Mouse (Mus musculus): ENCODE measurements around the gene Snapc4. TPM values are rescaled to one million over a fixed set of nuclear protein-coding genes. Genes with fewer than 3 reads are reported as not detected.

Snapc4 gene
- polyA plus RNA-seq, 1 experiment from 2014 or later = 17.9 TPM

DNA sequence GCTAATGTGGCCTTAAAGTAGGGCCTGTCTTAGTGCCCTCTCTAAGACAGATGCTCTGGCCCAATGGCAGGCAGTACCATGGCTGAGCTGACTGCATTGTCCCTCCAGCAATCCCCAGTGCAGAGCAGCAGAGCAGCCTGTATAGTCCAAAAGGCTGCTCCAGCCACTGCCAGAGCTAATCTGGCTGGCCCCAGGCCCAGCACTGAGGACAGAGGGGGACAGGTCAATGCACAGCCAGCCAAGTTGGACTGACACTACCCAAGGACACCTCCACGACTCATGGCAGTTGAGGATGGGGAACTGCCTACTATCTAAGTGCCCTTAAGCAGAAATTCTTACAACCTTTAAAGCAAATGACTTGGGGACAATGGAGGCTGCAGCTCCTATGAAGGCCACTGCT, 11.9 kb downstream of the Snapc4 start:
- peaks cover 16% of the 10 kb centered on the region for H3K36me3 ChIP-seq (replicated peaks; ENCODE audit: control insufficient read depth, insufficient read depth, low read depth, low read length)
- WGBS = 71% methylated on average over 1 of the region's 1 CpGs

DNA sequence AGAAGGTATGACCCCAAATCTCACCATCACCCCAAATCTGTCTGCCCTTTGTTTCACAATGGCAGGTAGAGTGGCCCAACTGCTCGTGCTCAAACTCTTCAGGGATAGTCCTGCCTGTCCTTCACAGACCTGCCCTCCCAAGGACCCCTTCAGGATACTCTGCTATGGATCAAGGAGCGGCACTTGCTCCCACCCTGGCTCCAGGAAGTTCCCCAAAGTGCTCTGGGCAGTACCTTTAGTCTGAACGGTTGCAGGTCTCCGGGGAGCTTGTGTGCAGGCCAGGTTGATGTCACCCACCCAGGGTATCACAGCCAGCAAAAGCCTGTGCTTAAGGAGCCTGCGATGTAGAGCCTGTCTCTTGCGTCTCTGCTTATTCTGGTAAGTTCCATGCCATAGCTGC, 12.5 kb downstream of the Snapc4 start:
- no peaks in the 10 kb centered on the region for H3K27me3 ChIP-seq (ENCODE audit: control insufficient read depth, insufficient read depth, low read length)
- no peak overlapping the region for H3K9ac ChIP-seq (replicated peaks; ENCODE audit: low read length)
- no peak for ATAC-seq (replicated peaks; ENCODE audit: insufficient number of reproducible peaks, low FRiP score, low TSS enrichment, low read depth)
- WGBS = 90% methylated on average over 6 of the region's 6 CpGs
- peaks cover 16% of the 10 kb centered on the region for H3K36me3 ChIP-seq (replicated peaks; ENCODE audit: control insufficient read depth, insufficient read depth, low read depth, low read length)
- H3K9me3 ChIP-seq (replicated peaks; ENCODE audit: control insufficient read depth, low read length) = no peaks in the 10 kb centered on the region
- H3K4me2 ChIP-seq (ENCODE audit: low read depth, low read length) = no peak overlapping the region
- H3K4me1 ChIP-seq (ENCODE audit: control insufficient read depth, insufficient read depth, low read length) = no peaks in the 10 kb centered on the region
- H3K27ac ChIP-seq (replicated peaks; ENCODE audit: low read depth, low read length) = no peak overlapping the region
- no peak overlapping the region for H3K4me3 ChIP-seq (ENCODE audit: low read depth, low read length)
- no peak for DNase-seq (ENCODE audit: low spot score)

More for the DNA sequence above, 11.9 kb downstream of the Snapc4 start:
- DNase-seq (ENCODE audit: low spot score) (no peak), ATAC-seq (replicated peaks; ENCODE audit: insufficient number of reproducible peaks, low FRiP score, low TSS enrichment, low read depth) (no peak)
- no peak overlapping the region for H3K4me2 ChIP-seq (ENCODE audit: low read depth, low read length)
- no peaks in the 10 kb centered on the region for H3K27me3 ChIP-seq (ENCODE audit: control insufficient read depth, insufficient read depth, low read length)
- no peak overlapping the region for H3K4me3 ChIP-seq (ENCODE audit: low read depth, low read length)
- no peaks in the 10 kb centered on the region for H3K9me3 ChIP-seq (replicated peaks; ENCODE audit: control insufficient read depth, low read length)
- H3K9ac ChIP-seq (replicated peaks; ENCODE audit: low read length) = no peak overlapping the region
- H3K4me1 ChIP-seq (ENCODE audit: control insufficient read depth, insufficient read depth, low read length) = no peaks in the 10 kb centered on the region
- H3K27ac ChIP-seq (replicated peaks; ENCODE audit: low read depth, low read length) = no peak overlapping the region

DNA sequence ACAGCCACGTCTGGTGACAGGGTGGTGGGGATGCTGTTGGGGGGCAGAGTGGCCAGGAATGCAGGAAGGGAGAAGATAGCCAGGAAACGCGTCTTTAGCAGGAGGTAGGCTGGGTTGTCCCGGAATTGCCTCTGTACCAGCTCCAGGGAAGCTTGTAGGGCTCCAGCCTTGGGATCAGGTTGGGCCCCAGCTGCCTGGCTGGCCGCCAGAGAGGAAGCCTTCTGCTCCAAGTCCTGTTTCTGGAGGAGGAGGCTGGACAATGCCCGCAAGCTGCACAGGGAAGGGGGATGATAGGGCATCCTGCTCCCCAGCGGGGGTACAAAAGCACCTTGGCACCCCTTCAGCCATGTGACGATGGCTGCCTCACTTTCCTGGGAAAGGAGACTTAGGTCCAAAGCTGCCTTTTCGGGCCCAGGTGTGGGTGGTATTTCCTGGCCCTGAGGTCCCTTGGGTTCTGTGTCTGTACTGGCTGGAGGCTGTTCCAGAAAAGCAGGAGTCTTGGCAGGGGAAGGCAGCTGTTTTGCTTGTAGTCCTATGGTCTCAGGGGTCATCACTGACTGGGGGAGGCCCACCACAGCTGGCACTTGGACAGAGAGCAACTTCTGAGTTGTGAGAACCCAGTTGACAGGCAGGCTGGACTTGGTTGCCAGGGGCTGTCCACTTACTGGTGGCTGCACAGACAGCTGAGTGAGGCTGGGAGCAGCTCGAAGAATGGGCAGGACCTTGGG, 15.6 kb downstream of the Snapc4 start:
- ATAC-seq (replicated peaks; ENCODE audit: insufficient number of reproducible peaks, low FRiP score, low TSS enrichment, low read depth) = no peak
- no peak overlapping the region for H3K4me2 ChIP-seq (ENCODE audit: low read depth, low read length)
- no peak overlapping the region for H3K9ac ChIP-seq (replicated peaks; ENCODE audit: low read length)
- H3K4me1 ChIP-seq (ENCODE audit: control insufficient read depth, insufficient read depth, low read length) = no peaks in the 10 kb centered on the region
- H3K36me3 ChIP-seq (replicated peaks; ENCODE audit: control insufficient read depth, insufficient read depth, low read depth, low read length) = peaks cover 10% of the 10 kb centered on the region
- no peaks in the 10 kb centered on the region for H3K9me3 ChIP-seq (replicated peaks; ENCODE audit: control insufficient read depth, low read length)
- no peak overlapping the region for H3K27ac ChIP-seq (replicated peaks; ENCODE audit: low read depth, low read length)
- no peaks in the 10 kb centered on the region for H3K27me3 ChIP-seq (ENCODE audit: control insufficient read depth, insufficient read depth, low read length)
- 85% methylated on average over 10 of the region's 10 CpGs for WGBS
- no peak for DNase-seq (ENCODE audit: low spot score)
- no peak overlapping the region for H3K4me3 ChIP-seq (ENCODE audit: low read depth, low read length)

DNA sequence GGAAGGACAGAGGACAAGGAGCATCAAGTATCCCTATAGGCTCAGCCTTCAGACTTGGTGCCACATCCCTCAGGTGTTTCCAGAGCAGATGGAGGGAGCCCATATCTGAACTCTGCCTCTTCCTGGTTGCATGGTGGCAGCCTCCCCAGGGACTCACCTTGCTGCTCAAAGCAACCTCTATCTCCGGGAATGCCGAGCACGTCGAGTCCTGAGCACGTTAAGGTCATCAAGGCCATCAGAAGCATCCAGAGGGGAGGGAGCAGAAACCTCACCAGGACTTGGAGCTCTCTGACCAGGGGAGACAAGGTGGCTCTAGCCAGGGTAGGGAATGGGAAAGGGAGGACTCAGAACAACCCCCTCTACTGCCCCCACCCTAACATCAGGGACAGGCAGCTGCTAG, 17.0 kb downstream of the Snapc4 start:
- 79% methylated on average over 5 of the region's 5 CpGs for WGBS
- Histone ChIP-seq H3K4me2 (ENCODE audit: low read depth, low read length) (no peak overlapping the region), H3K27ac (replicated peaks; ENCODE audit: low read depth, low read length) (no peak overlapping the region), H3K4me1 (ENCODE audit: control insufficient read depth, insufficient read depth, low read length) (no peaks in the 10 kb centered on the region), H3K27me3 (ENCODE audit: control insufficient read depth, insufficient read depth, low read length) (no peaks in the 10 kb centered on the region), H3K9ac (replicated peaks; ENCODE audit: low read length) (no peak overlapping the region), H3K36me3 (replicated peaks; ENCODE audit: control insufficient read depth, insufficient read depth, low read depth, low read length) (peaks cover 8% of the 10 kb centered on the region), H3K4me3 (ENCODE audit: low read depth, low read length) (no peak overlapping the region), H3K9me3 (replicated peaks; ENCODE audit: control insufficient read depth, low read length) (no peaks in the 10 kb centered on the region)
- DNase-seq (ENCODE audit: low spot score) = no peak
- no peak for ATAC-seq (replicated peaks; ENCODE audit: insufficient number of reproducible peaks, low FRiP score, low TSS enrichment, low read depth)

DNA sequence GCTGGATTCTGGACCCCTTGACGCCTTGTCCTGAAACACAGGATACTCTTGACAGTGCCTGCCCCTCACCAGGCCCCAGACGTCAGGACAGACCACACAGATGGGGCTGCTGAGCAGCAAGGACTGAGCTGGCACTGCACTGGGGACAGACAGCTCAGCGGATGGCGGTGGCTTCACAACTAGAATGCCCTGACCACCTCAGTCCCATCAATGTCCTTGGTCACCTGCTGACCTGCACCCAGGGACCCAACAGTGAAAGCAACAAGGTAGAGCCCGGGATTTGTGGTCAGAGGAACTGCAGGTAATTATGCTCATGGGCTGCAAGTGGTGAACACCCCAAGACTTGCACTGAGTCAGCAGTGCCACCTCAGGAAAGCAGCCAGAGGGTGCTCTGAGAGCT, 17.5 kb downstream of the Snapc4 start:
- H3K9me3 ChIP-seq (replicated peaks; ENCODE audit: control insufficient read depth, low read length) = no peaks in the 10 kb centered on the region
- no peak overlapping the region for H3K4me2 ChIP-seq (ENCODE audit: low read depth, low read length)
- 78% methylated on average over 5 of the region's 5 CpGs for WGBS
- no peaks in the 10 kb centered on the region for H3K4me1 ChIP-seq (ENCODE audit: control insufficient read depth, insufficient read depth, low read length)
- H3K36me3 ChIP-seq (replicated peaks; ENCODE audit: control insufficient read depth, insufficient read depth, low read depth, low read length) = peaks cover 7% of the 10 kb centered on the region
- no peaks in the 10 kb centered on the region for H3K27me3 ChIP-seq (ENCODE audit: control insufficient read depth, insufficient read depth, low read length)
- H3K27ac ChIP-seq (replicated peaks; ENCODE audit: low read depth, low read length) = no peak overlapping the region
- H3K4me3 ChIP-seq (ENCODE audit: low read depth, low read length) = no peak overlapping the region
- ATAC-seq (replicated peaks; ENCODE audit: insufficient number of reproducible peaks, low FRiP score, low TSS enrichment, low read depth) (no peak), DNase-seq (ENCODE audit: low spot score) (no peak)
- H3K9ac ChIP-seq (replicated peaks; ENCODE audit: low read length) = no peak overlapping the region

DNA sequence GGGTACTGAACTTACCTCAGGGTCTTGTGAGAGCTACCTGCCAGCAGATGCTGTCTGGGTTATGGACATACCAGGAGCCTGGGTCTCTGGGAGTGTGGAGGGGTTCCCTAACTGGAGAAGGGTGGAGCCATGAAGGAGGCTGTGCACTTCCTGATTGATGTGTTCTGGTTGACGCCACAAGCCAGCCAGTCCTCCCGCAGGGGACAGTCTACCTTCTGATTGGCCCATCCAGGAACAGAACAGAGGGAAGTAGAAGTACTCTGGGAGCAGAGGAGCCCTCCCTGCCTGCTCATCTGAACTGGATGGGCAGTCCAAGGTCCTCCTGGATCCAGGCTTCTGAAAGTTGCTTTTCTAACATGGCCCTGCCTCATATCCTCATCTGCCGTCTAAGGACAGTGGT, 19.7 kb downstream of the Snapc4 start, which contains the start of gene Card9:
Gene Card9 (minus strand): TSS at position 147 of the 400 bp plus-strand sequence.
- DNase-seq (ENCODE audit: low spot score) (no peak), ATAC-seq (replicated peaks; ENCODE audit: insufficient number of reproducible peaks, low FRiP score, low TSS enrichment, low read depth) (no peak)
- 46% methylated on average over 3 of the region's 3 CpGs for WGBS
- H3K4me1 ChIP-seq (ENCODE audit: control insufficient read depth, insufficient read depth, low read length) = no peaks in the 10 kb centered on the region
- no peak within 1 kb of the TSS for H3K4me2 ChIP-seq (ENCODE audit: low read depth, low read length)
- H3K9ac ChIP-seq (replicated peaks; ENCODE audit: low read length) = no peak within 1 kb of the TSS
- no peak within 1 kb of the TSS for H3K27ac ChIP-seq (replicated peaks; ENCODE audit: low read depth, low read length)
- no peaks in the 10 kb centered on the region for H3K27me3 ChIP-seq (ENCODE audit: control insufficient read depth, insufficient read depth, low read length)
- H3K4me3 ChIP-seq (ENCODE audit: low read depth, low read length) = no peak within 1 kb of the TSS
- H3K36me3 ChIP-seq (replicated peaks; ENCODE audit: control insufficient read depth, insufficient read depth, low read depth, low read length) = peaks cover 5% of the 10 kb centered on the region
- no peaks in the 10 kb centered on the region for H3K9me3 ChIP-seq (replicated peaks; ENCODE audit: control insufficient read depth, low read length)

DNA sequence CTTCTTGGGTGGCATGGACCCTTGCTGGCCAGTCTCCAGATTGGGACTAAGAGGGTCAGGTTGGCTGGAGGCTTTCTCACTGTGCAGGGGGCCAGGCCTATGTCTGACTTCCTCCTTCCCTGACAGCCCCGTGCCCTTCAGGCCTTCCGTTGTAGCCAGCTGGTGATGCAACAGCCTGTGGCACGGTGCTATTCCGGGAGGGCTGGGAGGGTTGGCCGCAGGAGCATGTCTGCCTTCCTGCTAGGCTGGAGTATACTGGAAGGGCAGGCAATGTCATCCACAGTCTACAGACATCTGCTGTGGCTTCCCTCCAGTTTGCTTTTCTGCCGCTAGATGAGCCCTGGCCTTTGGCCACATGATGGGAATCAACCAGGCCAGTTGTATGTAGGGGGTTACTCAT, 20.5 kb downstream of the Snapc4 start:
- no peaks in the 10 kb centered on the region for H3K9me3 ChIP-seq (replicated peaks; ENCODE audit: control insufficient read depth, low read length)
- H3K36me3 ChIP-seq (replicated peaks; ENCODE audit: control insufficient read depth, insufficient read depth, low read depth, low read length) = no peaks in the 10 kb centered on the region; the same call in none of the 2 replicates
- H3K4me1 ChIP-seq (ENCODE audit: control insufficient read depth, insufficient read depth, low read length) = no peaks in the 10 kb centered on the region
- H3K4me3 ChIP-seq (ENCODE audit: low read depth, low read length) = no peak overlapping the region
- H3K4me2 ChIP-seq (ENCODE audit: low read depth, low read length) = no peak overlapping the region
- H3K9ac ChIP-seq (replicated peaks; ENCODE audit: low read length) = no peak overlapping the region
- no peak overlapping the region for H3K27ac ChIP-seq (replicated peaks; ENCODE audit: low read depth, low read length)
- 81% methylated on average over 6 of the region's 6 CpGs for WGBS
- H3K27me3 ChIP-seq (ENCODE audit: control insufficient read depth, insufficient read depth, low read length) = no peaks in the 10 kb centered on the region
- DNase-seq (ENCODE audit: low spot score) (no peak), ATAC-seq (replicated peaks; ENCODE audit: insufficient number of reproducible peaks, low FRiP score, low TSS enrichment, low read depth) (no peak)

DNA sequence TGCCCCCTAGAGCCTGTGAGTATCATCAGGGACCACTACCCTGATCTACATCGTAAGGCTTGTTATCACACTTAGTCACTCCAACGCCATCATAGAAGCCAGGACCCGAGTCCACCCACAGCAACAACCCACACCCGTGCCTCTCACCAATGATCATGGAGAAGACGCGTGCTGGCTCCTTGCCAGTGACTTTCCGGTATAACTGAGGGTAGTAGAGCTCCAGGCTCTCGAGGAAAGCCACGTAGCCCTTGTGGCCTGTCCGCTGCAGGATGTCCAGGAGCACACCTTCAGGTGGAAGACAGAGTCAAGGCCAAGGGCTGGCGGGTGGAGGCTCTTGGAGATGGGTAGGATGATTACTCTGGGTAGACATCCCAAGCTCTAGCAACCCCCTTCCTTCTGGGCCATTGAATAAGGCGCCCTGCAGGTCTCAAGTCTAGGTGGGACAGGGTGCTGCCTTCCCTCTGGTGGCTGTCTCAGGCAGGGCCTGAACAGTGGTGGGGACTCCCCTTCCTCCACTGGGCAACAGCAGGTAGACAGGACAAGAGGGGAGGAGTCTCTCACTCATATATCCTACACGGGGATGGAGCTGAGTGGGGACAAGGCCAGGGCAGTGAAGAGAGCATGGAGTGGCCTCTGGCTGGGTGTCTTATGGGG, 21.7 kb downstream of the Snapc4 start:
- no peak for ATAC-seq (replicated peaks; ENCODE audit: insufficient number of reproducible peaks, low FRiP score, low TSS enrichment, low read depth)
- Histone ChIP-seq H3K4me3 (ENCODE audit: low read depth, low read length) (no peak overlapping the region), H3K4me2 (ENCODE audit: low read depth, low read length) (no peak overlapping the region), H3K9me3 (replicated peaks; ENCODE audit: control insufficient read depth, low read length) (no peaks in the 10 kb centered on the region), H3K4me1 (ENCODE audit: control insufficient read depth, insufficient read depth, low read length) (no peaks in the 10 kb centered on the region), H3K36me3 (replicated peaks; ENCODE audit: control insufficient read depth, insufficient read depth, low read depth, low read length) (no peaks in the 10 kb centered on the region), H3K9ac (replicated peaks; ENCODE audit: low read length) (no peak overlapping the region), H3K27me3 (ENCODE audit: control insufficient read depth, insufficient read depth, low read length) (no peaks in the 10 kb centered on the region), H3K27ac (replicated peaks; ENCODE audit: low read depth, low read length) (no peak overlapping the region)
- 89% methylated on average over 13 of the region's 13 CpGs for WGBS
- no peak for DNase-seq (ENCODE audit: low spot score)
